Mouse (Mus musculus): Measurements from ENCODE around the gene Pdss2. TPM values are rescaled to one million over a fixed set of nuclear protein-coding genes. Genes with fewer than 3 reads are reported as not detected.

Gene Pdss2
- polyA plus RNA-seq, 1 experiment, result 13.1 TPM

DNA sequence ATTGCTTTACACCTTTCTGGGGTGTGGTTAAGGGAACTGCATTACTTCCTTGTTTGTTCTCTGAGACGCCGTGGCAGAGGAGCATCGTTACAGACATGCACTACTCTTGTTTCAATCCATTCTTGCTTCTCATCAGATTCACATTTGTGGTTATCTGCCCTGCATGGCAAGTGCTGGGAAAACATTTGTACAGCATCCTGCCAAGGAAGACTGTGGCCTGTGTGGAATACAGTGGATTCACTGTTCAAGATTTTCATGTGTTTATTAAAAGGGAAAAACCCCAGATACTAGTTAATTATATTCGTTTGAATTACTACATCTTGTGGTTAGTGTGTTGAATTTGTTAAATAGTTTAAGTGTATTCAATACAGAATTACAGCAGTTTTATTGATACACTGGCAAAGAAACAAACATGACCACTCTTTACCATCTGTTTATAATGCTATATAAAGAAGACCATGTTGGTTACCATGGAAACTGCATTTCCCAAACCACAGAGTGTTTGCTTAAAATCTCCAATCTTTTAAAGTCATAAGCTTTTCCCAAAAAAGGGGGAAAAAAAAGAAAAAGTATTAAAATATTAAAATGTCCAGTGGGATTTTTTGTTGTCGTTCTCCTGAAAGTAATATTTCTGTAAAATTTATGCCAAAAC, 58.5 kb downstream of the Pdss2 start:
- H3K27ac ChIP-seq (ENCODE audit: insufficient read depth, low read length), result no peak overlapping the region
- H3K9me3 ChIP-seq (replicated peaks; ENCODE audit: control insufficient read depth, insufficient read depth, low read length, poor library complexity, severe bottlenecking), result no peaks in the 10 kb centered on the region

GRCm38 (mm10) chr10:43285541-43285940, 64.3 kb downstream of the Pdss2 start:
- no peaks in the 10 kb centered on the region for H3K9me3 ChIP-seq (replicated peaks; ENCODE audit: control insufficient read depth, insufficient read depth, low read length, poor library complexity, severe bottlenecking)

More for the DNA sequence above, 58.5 kb downstream of the Pdss2 start:
- Histone ChIP-seq H3K4me1 (ENCODE audit: control insufficient read depth, insufficient read depth, low read length) (no peaks in the 10 kb centered on the region), H3K36me3 (ENCODE audit: control insufficient read depth, insufficient read depth, low read length, poor library complexity, severe bottlenecking) (no peaks in the 10 kb centered on the region), H3K4me3 (ENCODE audit: low read depth, low read length) (no peak overlapping the region), H3K27me3 (ENCODE audit: control insufficient read depth, insufficient read depth, low read length, poor library complexity, severe bottlenecking) (no peaks in the 10 kb centered on the region), H3K9ac (ENCODE audit: low read depth, poor library complexity, severe bottlenecking) (no peak overlapping the region)
- no peak for TF ChIP-seq POLR2A (IDR thresholded peaks at IDR 0.05; ENCODE audit: insufficient read depth, low read length)
- TF ChIP-seq CTCF (IDR thresholded peaks at IDR 0.05; ENCODE audit: low read depth, low read length), result no peak
- no peak for TF ChIP-seq EP300 (IDR thresholded peaks at IDR 0.05; ENCODE audit: insufficient read depth, low read depth, low read length)

DNA sequence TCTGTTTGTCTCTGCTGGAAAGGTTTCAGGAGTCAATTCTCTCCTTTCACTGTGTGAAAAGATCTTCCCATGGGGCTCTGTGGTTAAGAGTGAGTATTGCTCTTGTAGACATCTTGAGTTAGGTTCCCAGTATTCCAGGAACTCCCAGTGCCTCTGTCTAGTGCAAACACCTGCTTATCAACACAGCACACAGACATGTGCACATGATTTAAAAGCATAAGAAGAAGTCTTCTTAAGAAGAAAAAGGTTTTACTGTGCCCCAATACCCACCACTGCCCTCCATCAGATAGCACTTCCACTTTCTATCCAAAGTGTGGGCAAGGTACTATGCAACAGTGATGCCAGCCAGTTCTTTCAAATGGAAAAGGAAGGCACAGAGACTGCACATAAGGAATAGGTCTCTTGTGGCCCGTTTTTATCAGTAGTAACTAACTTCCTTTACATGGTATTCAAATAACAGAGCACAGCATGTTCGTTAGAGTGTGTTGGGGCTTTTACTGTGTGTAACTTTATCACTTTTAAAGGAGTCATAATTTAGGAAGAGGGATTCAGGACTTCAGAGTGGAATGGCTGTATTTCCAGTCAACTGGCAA, 69.4 kb downstream of the Pdss2 start:
- Histone ChIP-seq H3K27ac (ENCODE audit: insufficient read depth, low read length) (no peak overlapping the region), H3K4me3 (ENCODE audit: low read depth, low read length) (no peak overlapping the region), H3K4me1 (ENCODE audit: control insufficient read depth, insufficient read depth, low read length) (no peaks in the 10 kb centered on the region), H3K9ac (ENCODE audit: low read depth, poor library complexity, severe bottlenecking) (no peak overlapping the region), H3K36me3 (ENCODE audit: control insufficient read depth, insufficient read depth, low read length, poor library complexity, severe bottlenecking) (no peaks in the 10 kb centered on the region), H3K27me3 (ENCODE audit: control insufficient read depth, insufficient read depth, low read length, poor library complexity, severe bottlenecking) (no peaks in the 10 kb centered on the region), H3K9me3 (replicated peaks; ENCODE audit: control insufficient read depth, insufficient read depth, low read length, poor library complexity, severe bottlenecking) (no peaks in the 10 kb centered on the region)
- TF ChIP-seq POLR2A (IDR thresholded peaks at IDR 0.05; ENCODE audit: insufficient read depth, low read length), result no peak
- no peak for TF ChIP-seq CTCF (IDR thresholded peaks at IDR 0.05; ENCODE audit: low read depth, low read length)
- no peak for TF ChIP-seq EP300 (IDR thresholded peaks at IDR 0.05; ENCODE audit: insufficient read depth, low read depth, low read length)

More at GRCm38 (mm10) chr10:43285541-43285940, 64.3 kb downstream of the Pdss2 start:
- no peak overlapping the region for H3K4me3 ChIP-seq (ENCODE audit: low read depth, low read length)
- no peaks in the 10 kb centered on the region for H3K27me3 ChIP-seq (ENCODE audit: control insufficient read depth, insufficient read depth, low read length, poor library complexity, severe bottlenecking)
- no peaks in the 10 kb centered on the region for H3K4me1 ChIP-seq (ENCODE audit: control insufficient read depth, insufficient read depth, low read length)
- no peak overlapping the region for H3K9ac ChIP-seq (ENCODE audit: low read depth, poor library complexity, severe bottlenecking)
- TF ChIP-seq POLR2A (IDR thresholded peaks at IDR 0.05; ENCODE audit: insufficient read depth, low read length) (no peak), EP300 (IDR thresholded peaks at IDR 0.05; ENCODE audit: insufficient read depth, low read depth, low read length) (no peak), CTCF (IDR thresholded peaks at IDR 0.05; ENCODE audit: low read depth, low read length) (no peak)
- no peak overlapping the region for H3K27ac ChIP-seq (ENCODE audit: insufficient read depth, low read length)
- H3K36me3 ChIP-seq (ENCODE audit: control insufficient read depth, insufficient read depth, low read length, poor library complexity, severe bottlenecking), result no peaks in the 10 kb centered on the region

DNA sequence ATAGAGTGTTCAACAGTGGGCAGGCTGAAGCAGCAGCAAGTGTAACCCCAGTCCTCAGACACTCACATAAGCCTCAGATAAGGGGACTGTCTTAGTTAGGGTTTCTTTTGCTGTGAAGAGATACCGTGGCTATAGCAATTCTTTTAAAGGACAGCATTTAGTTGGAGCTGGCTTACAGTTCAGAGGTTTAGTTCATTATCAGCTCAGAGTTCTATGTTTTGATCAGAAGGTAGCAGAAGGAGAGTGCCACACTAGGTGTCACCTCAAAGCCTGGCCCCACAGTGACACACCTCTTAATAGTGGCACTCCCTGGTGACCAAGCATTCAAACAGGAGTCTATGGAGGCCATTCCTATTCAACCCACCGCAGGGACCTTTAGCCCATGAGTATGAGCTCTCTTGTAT, 70.0 kb downstream of the Pdss2 start:
- H3K4me3 ChIP-seq (ENCODE audit: low read depth, low read length), result no peak overlapping the region
- no peaks in the 10 kb centered on the region for H3K9me3 ChIP-seq (replicated peaks; ENCODE audit: control insufficient read depth, insufficient read depth, low read length, poor library complexity, severe bottlenecking)
- no peak overlapping the region for H3K9ac ChIP-seq (ENCODE audit: low read depth, poor library complexity, severe bottlenecking)
- no peak overlapping the region for H3K27ac ChIP-seq (ENCODE audit: insufficient read depth, low read length)
- no peaks in the 10 kb centered on the region for H3K4me1 ChIP-seq (ENCODE audit: control insufficient read depth, insufficient read depth, low read length)
- H3K27me3 ChIP-seq (ENCODE audit: control insufficient read depth, insufficient read depth, low read length, poor library complexity, severe bottlenecking), result no peaks in the 10 kb centered on the region
- no peaks in the 10 kb centered on the region for H3K36me3 ChIP-seq (ENCODE audit: control insufficient read depth, insufficient read depth, low read length, poor library complexity, severe bottlenecking)
- TF ChIP-seq EP300 (IDR thresholded peaks at IDR 0.05; ENCODE audit: insufficient read depth, low read depth, low read length) (no peak), CTCF (IDR thresholded peaks at IDR 0.05; ENCODE audit: low read depth, low read length) (no peak), POLR2A (IDR thresholded peaks at IDR 0.05; ENCODE audit: insufficient read depth, low read length) (no peak)

GRCm38 (mm10) chr10:43292454-43292853, 71.2 kb downstream of the Pdss2 start:
- Histone ChIP-seq H3K9me3 (replicated peaks; ENCODE audit: control insufficient read depth, insufficient read depth, low read length, poor library complexity, severe bottlenecking) (no peaks in the 10 kb centered on the region), H3K4me1 (ENCODE audit: control insufficient read depth, insufficient read depth, low read length) (no peaks in the 10 kb centered on the region), H3K9ac (ENCODE audit: low read depth, poor library complexity, severe bottlenecking) (no peak overlapping the region), H3K36me3 (ENCODE audit: control insufficient read depth, insufficient read depth, low read length, poor library complexity, severe bottlenecking) (no peaks in the 10 kb centered on the region), H3K27ac (ENCODE audit: insufficient read depth, low read length) (no peak overlapping the region), H3K27me3 (ENCODE audit: control insufficient read depth, insufficient read depth, low read length, poor library complexity, severe bottlenecking) (no peaks in the 10 kb centered on the region), H3K4me3 (ENCODE audit: low read depth, low read length) (no peak overlapping the region)
- no peak for TF ChIP-seq POLR2A (IDR thresholded peaks at IDR 0.05; ENCODE audit: insufficient read depth, low read length)
- no peak for TF ChIP-seq EP300 (IDR thresholded peaks at IDR 0.05; ENCODE audit: insufficient read depth, low read depth, low read length)
- TF ChIP-seq CTCF (IDR thresholded peaks at IDR 0.05; ENCODE audit: low read depth, low read length), result no peak

- Histone ChIP-seq H3K9me3 (replicated peaks; ENCODE audit: control insufficient read depth, insufficient read depth, low read length, poor library complexity, severe bottlenecking) (no peaks in the 10 kb centered on the region), H3K36me3 (ENCODE audit: control insufficient read depth, insufficient read depth, low read length, poor library complexity, severe bottlenecking) (no peaks in the 10 kb centered on the region), H3K27me3 (ENCODE audit: control insufficient read depth, insufficient read depth, low read length, poor library complexity, severe bottlenecking) (no peaks in the 10 kb centered on the region), H3K4me3 (ENCODE audit: low read depth, low read length) (no peak overlapping the region), H3K4me1 (ENCODE audit: control insufficient read depth, insufficient read depth, low read length) (no peaks in the 10 kb centered on the region), H3K9ac (ENCODE audit: low read depth, poor library complexity, severe bottlenecking) (no peak overlapping the region), H3K27ac (ENCODE audit: insufficient read depth, low read length) (no peak overlapping the region)
- TF ChIP-seq POLR2A (IDR thresholded peaks at IDR 0.05; ENCODE audit: insufficient read depth, low read length), result no peak
- TF ChIP-seq EP300 (IDR thresholded peaks at IDR 0.05; ENCODE audit: insufficient read depth, low read depth, low read length), result no peak
- TF ChIP-seq CTCF (IDR thresholded peaks at IDR 0.05; ENCODE audit: low read depth, low read length), result no peak
Observed at GRCm38 (mm10) chr10:43294331-43294730, 73.0 kb downstream of the Pdss2 start.
